Mouse (Mus musculus): ENCODE measurements around the gene Sppl2b. TPM values are rescaled to one million over a fixed set of nuclear protein-coding genes. Genes with fewer than 3 reads are reported as not detected.

Gene Sppl2b
- polyA plus RNA-seq, 1 experiment from 2014 or later = 24.0 TPM

GRCm38 (mm10) chr10:80876028-80876427 is 21.0 kb downstream of the Sppl2b start:
- Histone ChIP-seq H3K9ac (ENCODE audit: low read length) (no peak overlapping the region), H3K4me2 (no peak overlapping the region), H3K4me3 (ENCODE audit: low read depth, low read length) (no peak overlapping the region), H3K36me3 (ENCODE audit: control insufficient read depth, insufficient read depth, low read length) (no peaks in the 10 kb centered on the region), H3K9me3 (ENCODE audit: control insufficient read depth, low read length) (no peaks in the 10 kb centered on the region), H3K27ac (ENCODE audit: low read depth, low read length) (no peak overlapping the region), H3K4me1 (ENCODE audit: control insufficient read depth, insufficient read depth, low read length) (no peaks in the 10 kb centered on the region), H3K27me3 (ENCODE audit: control insufficient read depth, insufficient read depth, low read length) (no peaks in the 10 kb centered on the region)
- DNase-seq (ENCODE audit: low spot score, missing footprints) (peak; percentile 86), ATAC-seq (ENCODE audit: low FRiP score) (0 out of 2 replicates have a peak, but pooled peaks have one; percentile 40)
- 26% methylated on average over 5 of the region's 5 CpGs for WGBS

- H3K4me2 ChIP-seq = no peak overlapping the region
- no peaks in the 10 kb centered on the region for H3K36me3 ChIP-seq (ENCODE audit: control insufficient read depth, insufficient read depth, low read length)
- H3K27me3 ChIP-seq (ENCODE audit: control insufficient read depth, insufficient read depth, low read length) = no peaks in the 10 kb centered on the region
- no peak overlapping the region for H3K4me3 ChIP-seq (ENCODE audit: low read depth, low read length)
- no peak overlapping the region for H3K9ac ChIP-seq (ENCODE audit: low read length)
- WGBS = 18% methylated on average over 3 of the region's 3 CpGs
- no peak for ATAC-seq (ENCODE audit: low FRiP score)
- H3K27ac ChIP-seq (ENCODE audit: low read depth, low read length) = no peak overlapping the region
- H3K9me3 ChIP-seq (ENCODE audit: control insufficient read depth, low read length) = no peaks in the 10 kb centered on the region
- no peaks in the 10 kb centered on the region for H3K4me1 ChIP-seq (ENCODE audit: control insufficient read depth, insufficient read depth, low read length)
- peak; percentile 62 for DNase-seq (ENCODE audit: low spot score, missing footprints)
Observed at GRCm38 (mm10) chr10:80876594-80876993, 21.5 kb downstream of the Sppl2b start.

GRCm38 (mm10) chr10:80880131-80880641 is 25.1 kb downstream of the Sppl2b start:
- ATAC-seq (ENCODE audit: low FRiP score) = no peak
- Histone ChIP-seq H3K36me3 (ENCODE audit: control insufficient read depth, insufficient read depth, low read length) (no peaks in the 10 kb centered on the region), H3K4me3 (ENCODE audit: low read depth, low read length) (no peak overlapping the region), H3K27me3 (ENCODE audit: control insufficient read depth, insufficient read depth, low read length) (no peaks in the 10 kb centered on the region), H3K9me3 (ENCODE audit: control insufficient read depth, low read length) (no peaks in the 10 kb centered on the region), H3K27ac (ENCODE audit: low read depth, low read length) (no peak overlapping the region), H3K9ac (ENCODE audit: low read length) (no peak overlapping the region), H3K4me2 (no peak overlapping the region), H3K4me1 (ENCODE audit: control insufficient read depth, insufficient read depth, low read length) (no peaks in the 10 kb centered on the region)
- WGBS = 25% methylated on average over 5 of the region's 5 CpGs
- peak; percentile 92 for DNase-seq (ENCODE audit: low spot score, missing footprints)

GRCm38 (mm10) chr10:80880901-80881300 is 25.8 kb downstream of the Sppl2b start:
- no peak overlapping the region for H3K9ac ChIP-seq (ENCODE audit: low read length)
- 81% methylated on average over 2 of the region's 2 CpGs for WGBS
- no peak overlapping the region for H3K4me3 ChIP-seq (ENCODE audit: low read depth, low read length)
- H3K9me3 ChIP-seq (ENCODE audit: control insufficient read depth, low read length) = no peaks in the 10 kb centered on the region
- DNase-seq (ENCODE audit: low spot score, missing footprints) (no peak), ATAC-seq (ENCODE audit: low FRiP score) (no peak)
- no peaks in the 10 kb centered on the region for H3K36me3 ChIP-seq (ENCODE audit: control insufficient read depth, insufficient read depth, low read length)
- H3K4me1 ChIP-seq (ENCODE audit: control insufficient read depth, insufficient read depth, low read length) = no peaks in the 10 kb centered on the region
- no peak overlapping the region for H3K4me2 ChIP-seq
- no peaks in the 10 kb centered on the region for H3K27me3 ChIP-seq (ENCODE audit: control insufficient read depth, insufficient read depth, low read length)
- H3K27ac ChIP-seq (ENCODE audit: low read depth, low read length) = no peak overlapping the region

DNA sequence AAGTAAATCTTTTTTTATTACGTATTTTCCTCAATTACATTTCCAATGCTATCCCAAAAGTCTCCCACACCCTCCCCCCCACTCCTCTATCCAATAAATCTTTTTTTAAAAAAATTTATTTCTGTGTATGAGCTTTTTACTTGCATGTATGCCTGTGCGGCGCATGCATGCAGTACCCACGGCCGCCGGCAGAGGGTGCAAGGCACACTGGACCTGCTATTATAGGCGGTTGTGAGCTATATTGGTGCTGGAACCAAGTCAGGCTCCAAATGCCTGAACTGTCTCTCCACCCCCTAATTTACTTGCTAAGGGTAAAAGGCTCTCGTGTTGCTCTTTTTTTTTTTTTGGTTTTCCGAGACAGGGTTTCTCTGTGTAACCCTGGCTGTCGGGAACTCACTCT is 26.2 kb downstream of the Sppl2b start:
- Histone ChIP-seq H3K27me3 (ENCODE audit: control insufficient read depth, insufficient read depth, low read length) (no peaks in the 10 kb centered on the region), H3K36me3 (ENCODE audit: control insufficient read depth, insufficient read depth, low read length) (no peaks in the 10 kb centered on the region), H3K9me3 (ENCODE audit: control insufficient read depth, low read length) (no peaks in the 10 kb centered on the region), H3K4me1 (ENCODE audit: control insufficient read depth, insufficient read depth, low read length) (no peaks in the 10 kb centered on the region), H3K9ac (ENCODE audit: low read length) (no peak overlapping the region), H3K4me3 (ENCODE audit: low read depth, low read length) (no peak overlapping the region), H3K27ac (ENCODE audit: low read depth, low read length) (no peak overlapping the region), H3K4me2 (no peak overlapping the region)
- WGBS = 24% methylated on average over 10 of the region's 10 CpGs
- DNase-seq (ENCODE audit: low spot score, missing footprints) (peak; percentile 96), ATAC-seq (ENCODE audit: low FRiP score) (no peak)

- no peak overlapping the region for H3K9ac ChIP-seq (ENCODE audit: low read length)
- H3K27ac ChIP-seq (ENCODE audit: low read depth, low read length) = no peak overlapping the region
- 80% methylated on average over 9 of the region's 11 CpGs for whole genome bisulfite sequencing
- peaks cover 2% of the 10 kb centered on the region; the same call in 1 of the 2 replicates for H3K27me3 ChIP-seq (ENCODE audit: control insufficient read depth, insufficient read depth, low read length)
- no peak for ATAC-seq (ENCODE audit: low FRiP score)
- no peak overlapping the region for H3K4me2 ChIP-seq
- no peak overlapping the region for H3K4me3 ChIP-seq (ENCODE audit: low read depth, low read length)
- H3K9me3 ChIP-seq (ENCODE audit: control insufficient read depth, low read length) = no peaks in the 10 kb centered on the region
- DNase-seq (ENCODE audit: low spot score, missing footprints) = no peak
- no peaks in the 10 kb centered on the region for H3K36me3 ChIP-seq (ENCODE audit: control insufficient read depth, insufficient read depth, low read length)
- H3K4me1 ChIP-seq (ENCODE audit: control insufficient read depth, insufficient read depth, low read length) = no peaks in the 10 kb centered on the region
Observed at GRCm38 (mm10) chr10:80887181-80887580, 32.1 kb downstream of the Sppl2b start.

DNA sequence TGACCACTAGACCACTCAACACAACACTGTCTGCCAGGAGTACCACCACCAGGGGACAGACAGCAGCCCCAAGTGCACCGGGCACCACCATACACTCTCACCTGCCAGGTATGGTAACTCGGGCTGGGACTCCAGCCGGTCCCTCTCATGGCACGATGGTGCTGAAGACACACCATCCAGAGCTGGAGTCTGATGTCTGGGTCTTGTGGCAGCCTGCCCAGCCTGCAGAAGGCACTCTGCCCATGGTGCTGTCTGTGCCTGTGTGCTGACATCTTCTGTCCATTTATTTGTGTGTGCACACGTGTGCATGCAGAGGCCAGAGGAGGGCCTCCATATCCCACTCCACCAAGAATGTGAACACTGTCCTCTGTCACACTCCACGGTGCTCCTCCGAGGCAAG is 40.0 kb downstream of the Sppl2b start:
- H3K27me3 ChIP-seq (ENCODE audit: control insufficient read depth, insufficient read depth, low read length) = no peaks in the 10 kb centered on the region
- no peaks in the 10 kb centered on the region for H3K36me3 ChIP-seq (ENCODE audit: control insufficient read depth, insufficient read depth, low read length)
- ATAC-seq (ENCODE audit: low FRiP score) (no peak), DNase-seq (ENCODE audit: low spot score, missing footprints) (peak; percentile 70)
- no peak overlapping the region for H3K4me3 ChIP-seq (ENCODE audit: low read depth, low read length)
- no peaks in the 10 kb centered on the region for H3K9me3 ChIP-seq (ENCODE audit: control insufficient read depth, low read length)
- WGBS = 88% methylated on average over 7 of the region's 7 CpGs
- no peak overlapping the region for H3K4me2 ChIP-seq
- H3K4me1 ChIP-seq (ENCODE audit: control insufficient read depth, insufficient read depth, low read length) = peaks cover 8% of the 10 kb centered on the region
- H3K27ac ChIP-seq (ENCODE audit: low read depth, low read length) = no peak overlapping the region
- no peak overlapping the region for H3K9ac ChIP-seq (ENCODE audit: low read length)

GRCm38 (mm10) chr10:80895697-80896096 is 40.6 kb downstream of the Sppl2b start:
- no peak overlapping the region for H3K4me2 ChIP-seq
- no peaks in the 10 kb centered on the region for H3K36me3 ChIP-seq (ENCODE audit: control insufficient read depth, insufficient read depth, low read length)
- H3K9ac ChIP-seq (ENCODE audit: low read length) = no peak overlapping the region
- DNase-seq (ENCODE audit: low spot score, missing footprints) (no peak), ATAC-seq (ENCODE audit: low FRiP score) (no peak)
- H3K27me3 ChIP-seq (ENCODE audit: control insufficient read depth, insufficient read depth, low read length) = no peaks in the 10 kb centered on the region
- peaks cover 8% of the 10 kb centered on the region for H3K4me1 ChIP-seq (ENCODE audit: control insufficient read depth, insufficient read depth, low read length)
- H3K9me3 ChIP-seq (ENCODE audit: control insufficient read depth, low read length) = no peaks in the 10 kb centered on the region
- H3K4me3 ChIP-seq (ENCODE audit: low read depth, low read length) = no peak overlapping the region
- H3K27ac ChIP-seq (ENCODE audit: low read depth, low read length) = no peak overlapping the region
- WGBS = 82% methylated on average over 6 of the region's 6 CpGs

DNA sequence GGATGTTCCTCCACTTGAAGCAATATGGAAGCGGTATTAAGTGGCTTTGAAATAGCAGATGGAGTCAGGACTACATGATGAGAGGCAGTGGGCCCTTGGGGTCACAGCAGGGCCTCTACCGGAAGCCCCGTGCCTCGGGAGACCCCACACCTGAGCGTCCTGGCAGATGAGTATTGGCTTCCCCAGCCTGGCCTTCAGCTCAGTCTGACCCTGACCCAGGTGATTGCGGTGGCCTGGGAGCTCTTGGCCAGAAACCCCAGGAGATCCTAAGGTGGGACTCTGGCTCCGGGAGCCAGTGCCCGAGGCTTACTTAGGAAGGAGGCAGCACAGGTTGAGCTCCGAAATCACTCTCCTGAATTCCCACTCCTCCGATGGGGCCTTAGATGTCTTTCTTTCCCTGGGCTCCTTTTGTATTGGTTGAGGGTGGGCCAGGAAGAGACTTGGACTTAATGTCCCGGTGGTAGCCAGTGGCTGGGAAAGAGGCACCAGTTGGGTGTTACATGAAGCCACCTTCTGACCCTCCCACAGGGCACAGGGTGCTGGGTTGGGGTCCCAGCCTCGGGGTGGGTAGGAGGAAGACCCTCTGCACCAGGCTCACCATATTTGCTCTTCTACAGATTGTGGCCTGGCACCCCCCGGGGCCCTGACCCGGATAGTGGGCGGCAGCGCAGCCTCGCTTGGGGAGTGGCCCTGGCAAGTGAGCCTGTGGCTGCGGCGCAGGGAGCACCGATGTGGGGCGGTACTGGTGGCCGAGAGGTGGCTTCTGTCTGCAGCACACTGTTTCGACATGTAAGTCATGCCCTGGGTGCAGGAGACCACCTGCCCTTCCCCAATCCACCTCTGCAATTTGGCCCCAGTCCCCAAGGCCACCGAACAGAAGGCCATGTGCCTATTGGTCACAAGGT is 41.8 kb downstream of the Sppl2b start:
- DNase-seq (ENCODE audit: low spot score, missing footprints) = no peak

More for the DNA sequence above, 41.8 kb downstream of the Sppl2b start:
- WGBS = 76% methylated on average over 24 of the region's 24 CpGs
- Histone ChIP-seq H3K4me1 (ENCODE audit: control insufficient read depth, insufficient read depth, low read length) (peaks cover 8% of the 10 kb centered on the region), H3K9ac (ENCODE audit: low read length) (no peak overlapping the region), H3K4me3 (ENCODE audit: low read depth, low read length) (no peak overlapping the region), H3K27ac (ENCODE audit: low read depth, low read length) (no peak overlapping the region), H3K9me3 (ENCODE audit: control insufficient read depth, low read length) (no peaks in the 10 kb centered on the region), H3K4me2 (no peak overlapping the region), H3K27me3 (ENCODE audit: control insufficient read depth, insufficient read depth, low read length) (no peaks in the 10 kb centered on the region), H3K36me3 (ENCODE audit: control insufficient read depth, insufficient read depth, low read length) (no peaks in the 10 kb centered on the region)
- no peak for ATAC-seq (ENCODE audit: low FRiP score)
